Mouse (Mus musculus) hindlimb bud, embryonic 11.5 days (tissue): ENCODE results near the gene Mpped2.

ENCODE experiments used
- DNase-seq: peaks from one replicate; pipeline ENCODE4 v3.0.0-alpha.2; 2012; ENCODE audit warnings: low read depth, low spot score; ENCODE audit errors: extremely low spot score

Gene Mpped2

DNA sequence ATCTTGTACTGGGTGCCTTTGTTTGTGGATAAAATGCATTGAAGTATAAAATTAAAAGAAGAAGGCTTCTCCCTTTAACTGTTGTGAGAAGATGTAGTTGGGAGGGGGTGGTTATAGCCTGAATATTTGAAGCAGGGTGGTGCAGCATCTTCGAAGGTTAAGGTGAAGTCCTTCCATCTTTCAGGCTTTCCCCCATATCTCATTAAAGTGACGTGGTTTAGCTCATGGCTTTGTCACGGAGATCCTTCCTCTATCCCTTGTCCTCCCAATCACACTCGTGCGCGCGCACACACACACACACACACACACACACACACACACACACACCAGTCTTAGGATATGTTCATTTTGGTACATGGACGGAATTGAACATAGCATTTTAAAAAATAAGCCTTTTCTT lies 3.3 kb downstream of the Mpped2 start:
- DNase-seq = no peak

DNA sequence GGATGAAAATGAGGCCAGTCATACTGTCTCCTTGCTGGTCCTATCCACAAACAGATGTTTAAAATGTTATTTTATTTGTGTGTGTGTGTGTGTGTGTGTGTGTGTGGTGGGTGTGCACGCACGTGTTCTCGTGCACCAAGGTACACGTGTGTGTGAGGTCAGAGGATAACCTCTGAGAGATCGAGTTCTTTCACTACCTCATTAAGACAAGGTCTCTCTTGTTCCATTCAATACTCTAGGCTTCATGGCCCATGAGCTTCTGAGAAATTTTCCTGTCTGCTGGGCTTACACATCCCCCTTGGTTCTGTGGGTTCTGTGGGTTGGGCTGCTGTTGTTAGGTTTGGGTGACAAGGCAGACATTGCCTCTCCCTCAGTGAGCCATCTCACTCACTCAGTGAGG lies 12.6 kb downstream of the Mpped2 start:
- DNase-seq = no peak

DNA sequence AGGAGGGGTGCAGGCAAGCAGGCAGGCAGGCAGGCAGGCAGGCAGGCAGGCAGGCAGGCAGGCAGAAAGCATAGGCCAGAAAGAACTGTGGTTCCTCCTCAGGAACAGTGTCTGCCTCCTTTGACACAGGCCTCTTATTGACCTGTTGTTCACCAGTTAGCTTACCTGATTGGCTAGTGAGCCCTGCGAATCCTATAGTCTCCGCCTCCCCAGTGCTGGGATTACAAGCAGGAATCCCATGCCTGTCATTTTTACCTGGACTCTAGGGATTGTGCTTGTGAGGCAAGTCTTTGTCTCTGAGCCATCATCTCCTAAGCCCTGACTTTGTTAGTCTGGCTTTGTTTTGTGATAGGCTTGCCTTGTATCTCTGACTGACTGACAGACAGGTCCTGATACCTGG lies 14.1 kb downstream of the Mpped2 start:
- no peak for DNase-seq

DNA sequence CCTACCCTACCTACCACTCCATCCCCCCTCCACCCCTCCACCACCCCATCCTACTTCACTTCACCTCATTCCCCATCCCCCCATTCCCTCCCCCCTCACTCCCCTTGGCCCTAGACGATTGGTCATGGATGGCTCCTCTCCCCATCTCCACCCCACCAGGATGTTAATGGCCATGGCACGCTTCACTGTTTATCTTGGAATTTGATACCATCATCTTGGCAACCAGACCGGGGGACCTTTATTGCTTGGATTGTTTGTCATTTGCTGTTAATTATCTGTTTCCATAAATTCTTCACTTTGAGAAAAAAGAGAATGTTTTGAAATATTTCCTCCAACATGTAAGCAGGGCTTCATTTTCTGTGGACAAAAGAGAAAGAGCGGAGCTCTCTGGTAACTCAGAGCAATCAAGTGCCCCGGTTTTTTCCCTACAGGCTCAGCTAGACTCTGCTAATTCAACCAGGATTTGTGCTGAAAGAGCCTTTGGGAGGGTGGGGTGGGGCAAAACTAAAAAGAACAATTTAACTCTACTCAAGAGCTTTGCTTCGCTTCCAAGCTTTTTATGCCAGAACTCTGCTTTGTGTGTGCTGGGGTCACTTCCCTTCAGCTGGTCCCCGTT lies 17.9 kb downstream of the Mpped2 start:
- no peak for DNase-seq

DNA sequence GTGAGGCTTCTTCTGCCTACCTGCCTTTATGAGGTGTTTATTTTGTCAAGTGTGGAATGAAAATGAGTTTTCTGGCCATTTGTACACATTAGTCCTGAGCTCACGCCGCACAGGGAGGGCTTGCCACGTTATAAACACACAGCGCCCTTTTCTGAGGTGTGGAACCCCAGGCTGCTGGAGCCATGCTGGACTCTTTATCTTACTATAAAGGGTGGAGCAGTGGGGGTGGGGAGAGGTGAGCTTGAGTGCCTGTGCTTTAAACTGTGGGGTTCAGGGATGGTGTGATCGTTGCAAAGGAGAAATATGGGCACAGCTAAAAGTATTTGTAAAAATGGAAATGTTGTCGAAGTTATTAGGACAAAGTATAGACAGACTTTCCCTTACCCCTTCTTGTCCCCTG lies 18.4 kb downstream of the Mpped2 start:
- DNase-seq = no peak

DNA sequence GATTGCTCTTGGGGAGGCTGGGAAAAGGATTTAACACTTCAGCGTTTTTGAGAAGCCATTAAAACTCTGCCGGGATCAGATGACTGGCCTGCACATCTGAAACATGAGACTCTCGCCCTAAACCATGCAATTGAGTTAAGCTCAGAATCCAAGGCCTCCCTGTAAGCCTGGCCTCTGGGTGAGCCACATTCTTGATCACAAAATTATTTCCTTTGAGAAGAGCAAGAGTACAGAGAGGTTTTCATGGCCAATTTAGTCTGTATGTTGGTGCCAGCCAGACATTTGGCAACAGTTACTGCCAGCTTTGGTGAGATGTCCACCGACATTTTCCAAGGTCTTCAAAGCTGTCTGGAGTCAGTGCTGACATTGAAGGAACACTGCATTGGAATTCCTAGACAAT lies 20.1 kb downstream of the Mpped2 start:
- no peak for DNase-seq

DNA sequence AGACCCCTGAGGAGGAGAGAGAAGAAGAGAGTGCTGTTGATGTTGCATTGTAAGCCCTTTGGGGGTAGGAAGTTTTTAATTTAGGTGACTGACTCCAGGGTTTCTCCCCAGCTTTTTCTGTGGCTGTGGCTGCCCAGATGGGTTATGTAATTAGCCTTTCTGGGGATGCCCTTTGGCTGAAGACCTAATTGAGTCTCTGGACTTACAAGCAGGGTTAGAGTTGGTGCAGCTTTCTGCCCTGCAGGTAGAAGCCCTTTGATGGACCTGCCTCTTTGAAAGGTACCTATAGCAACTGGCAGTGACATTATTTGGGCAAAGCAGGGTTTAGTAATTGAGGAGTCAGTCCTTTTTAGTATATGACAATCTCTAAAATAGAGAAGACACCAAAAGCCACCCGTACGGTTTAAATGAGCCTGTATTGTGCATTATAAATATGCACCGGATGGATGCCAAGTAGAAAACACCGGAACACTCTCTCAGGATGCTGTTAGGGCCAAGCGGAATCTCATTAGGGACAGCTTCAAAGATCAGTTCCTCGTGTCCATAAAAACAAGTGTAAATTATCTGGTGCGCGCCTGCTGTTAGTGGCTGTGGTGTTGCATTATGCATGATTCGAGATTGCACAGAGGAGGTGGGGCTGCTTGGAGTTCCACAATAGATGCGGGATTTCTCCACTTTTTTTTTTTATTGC lies 22.8 kb downstream of the Mpped2 start:
- no peak for DNase-seq

DNA sequence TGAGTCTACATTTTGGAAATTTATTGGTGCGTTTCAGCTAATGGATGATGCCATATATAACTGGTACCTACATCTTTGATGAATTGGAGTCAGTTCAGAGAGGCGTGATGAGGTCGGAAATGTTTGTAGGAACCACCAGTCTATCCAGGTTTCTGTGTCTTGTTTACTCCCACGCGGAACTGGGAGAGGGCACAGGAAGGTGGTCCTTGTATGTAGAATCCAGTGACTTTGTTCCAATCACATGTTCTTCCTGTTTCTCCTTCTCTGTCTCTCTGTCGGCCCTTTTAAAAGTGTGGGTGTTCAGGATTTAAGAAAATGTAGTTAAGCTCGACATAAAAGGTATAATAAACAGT lies 23.3 kb downstream of the Mpped2 start:
- DNase-seq = no peak

DNA sequence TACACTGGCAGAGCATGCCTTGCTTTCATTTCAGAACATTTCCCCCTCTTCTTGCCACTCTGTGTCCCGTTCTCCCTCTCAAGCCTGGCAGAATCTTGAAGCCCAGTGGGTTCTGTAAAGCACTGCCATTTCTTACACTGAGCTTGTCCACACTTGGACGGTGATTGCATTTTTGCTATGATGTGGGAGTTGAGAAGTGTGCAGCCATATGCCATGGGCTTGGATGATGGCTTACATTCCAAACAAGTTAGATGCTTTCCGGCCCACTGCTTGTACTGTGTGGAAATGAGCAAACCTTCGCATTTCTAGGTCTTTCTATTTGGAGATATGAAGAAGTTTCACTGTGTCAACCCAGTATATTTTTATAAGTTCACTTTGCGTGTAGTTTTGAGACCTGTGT lies 25.8 kb downstream of the Mpped2 start:
- DNase-seq = no peak

DNA sequence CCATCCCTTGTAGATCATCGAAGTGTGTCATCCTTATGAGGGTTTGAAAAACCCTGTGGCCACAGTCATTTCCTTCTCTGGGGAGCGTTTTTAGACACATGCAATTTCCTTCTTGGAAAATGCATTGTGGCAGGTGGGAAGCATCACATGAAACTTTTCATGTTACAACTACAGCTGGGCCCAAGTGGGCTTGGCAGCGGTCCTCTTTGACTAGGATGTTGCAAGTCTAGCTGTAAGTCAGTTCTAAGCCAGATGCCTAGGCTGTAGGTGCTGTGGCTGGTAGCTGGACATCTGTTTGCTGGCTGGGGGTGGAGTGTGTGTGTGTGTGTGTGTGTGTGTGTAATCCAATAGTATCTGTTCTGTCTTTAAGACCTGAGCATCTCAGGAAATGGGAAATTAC lies 26.4 kb downstream of the Mpped2 start:
- DNase-seq = no peak

DNA sequence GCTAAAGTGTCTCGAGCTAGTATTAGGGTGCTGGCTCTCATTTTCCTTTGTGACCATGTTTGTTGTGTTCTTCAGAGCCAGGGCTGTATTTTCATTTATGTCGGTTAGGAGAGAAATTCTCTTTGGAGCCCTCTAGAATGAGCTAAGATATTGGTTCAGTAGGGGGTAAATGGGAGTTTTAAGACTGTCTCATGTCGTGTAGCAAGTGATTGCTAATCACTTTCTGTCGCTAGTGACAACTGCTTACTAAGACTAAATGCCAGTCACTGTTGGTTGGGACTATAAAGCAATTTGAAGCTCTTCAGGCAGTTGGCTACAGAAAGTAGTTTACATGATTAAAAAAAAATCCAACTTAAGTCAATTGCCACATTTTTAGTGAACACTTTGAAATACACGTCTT lies 27.6 kb downstream of the Mpped2 start:
- DNase-seq = no peak

DNA sequence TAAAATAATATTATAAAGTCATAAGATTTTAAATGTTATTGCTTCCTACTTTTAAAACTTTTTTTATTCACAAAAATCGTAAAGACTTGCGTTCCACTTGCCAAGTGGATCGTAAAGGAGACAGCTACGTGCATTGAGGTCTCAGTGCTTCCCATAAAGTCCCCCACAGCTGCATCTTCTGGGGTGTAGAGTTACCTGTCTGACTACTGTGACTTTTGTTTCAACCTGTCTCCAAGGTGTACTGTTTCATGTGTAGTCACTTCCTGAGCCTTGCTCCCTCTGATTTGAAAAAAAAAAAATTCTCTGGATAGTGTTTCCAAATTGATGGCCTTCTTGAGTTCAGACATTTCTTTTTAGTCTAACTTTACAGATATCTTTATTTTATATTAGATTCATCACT lies 29.0 kb downstream of the Mpped2 start:
- DNase-seq = no peak

DNA sequence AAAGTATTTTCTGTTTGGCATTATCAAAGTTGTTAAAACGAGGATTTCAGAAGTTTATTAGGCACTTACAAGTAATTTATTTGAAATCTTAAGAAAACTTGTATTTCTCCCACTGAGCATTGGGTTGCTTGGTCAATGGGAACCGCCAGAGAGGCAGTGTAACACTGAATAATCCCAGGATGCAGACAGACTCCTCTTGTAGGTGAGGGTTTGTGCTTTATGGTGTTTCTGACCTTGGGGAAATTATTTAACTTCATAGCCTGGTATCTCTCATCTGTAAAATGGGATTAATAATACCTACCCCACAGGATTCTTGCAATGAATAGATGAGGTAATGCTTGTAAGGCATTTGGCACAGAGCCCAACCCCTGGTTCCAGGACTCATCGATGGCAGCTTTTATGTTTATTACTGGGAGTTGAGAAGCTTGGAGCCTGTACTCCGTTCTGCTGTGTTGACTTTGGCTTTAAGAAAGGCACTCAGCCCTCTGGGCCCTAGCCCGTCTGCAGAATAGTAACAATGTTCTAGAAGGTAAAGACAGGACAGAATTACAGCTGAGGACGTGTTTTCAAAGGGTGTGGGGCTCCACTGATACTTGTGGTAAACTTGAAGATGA lies 37.0 kb downstream of the Mpped2 start:
- no peak for DNase-seq

DNA sequence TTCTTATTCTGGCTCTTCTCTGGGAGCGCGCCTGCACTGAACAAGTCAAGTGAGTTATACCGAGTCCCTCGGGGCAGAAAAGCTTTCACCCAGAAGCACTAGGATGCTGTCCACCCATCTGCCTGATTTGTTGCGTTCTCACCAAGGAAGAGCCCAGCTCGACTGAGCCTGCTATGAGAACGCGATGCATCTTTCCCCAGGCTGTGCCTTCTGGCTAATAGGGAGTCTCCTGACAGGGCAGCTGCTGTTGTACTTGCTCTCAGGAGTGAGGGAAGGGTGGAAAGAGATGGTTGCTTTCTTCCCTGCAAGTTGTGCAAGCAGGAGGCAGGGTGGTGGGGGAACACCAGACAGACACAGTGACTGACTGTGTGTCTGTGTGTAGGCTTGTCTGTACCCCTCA lies 37.5 kb downstream of the Mpped2 start:
- DNase-seq = no peak

DNA sequence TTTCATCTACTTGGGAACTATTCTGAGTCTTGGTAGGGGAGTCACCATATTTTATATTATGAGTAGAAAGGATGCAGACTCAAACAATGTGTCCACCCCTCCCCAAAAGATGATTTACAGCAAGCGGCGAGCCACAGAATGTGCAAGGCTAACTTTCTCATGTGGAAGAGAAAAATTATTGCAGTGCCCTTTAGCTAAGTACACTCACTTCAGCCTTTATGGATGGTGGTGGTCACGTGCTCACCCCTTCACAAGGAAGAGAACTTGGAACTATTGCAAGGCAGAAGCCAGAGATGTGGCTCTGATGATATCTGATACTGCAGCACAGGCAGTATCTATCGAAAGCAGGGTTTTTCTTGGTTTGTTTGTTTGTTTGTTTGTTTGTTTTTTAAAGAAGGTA lies 38.4 kb downstream of the Mpped2 start:
- no peak for DNase-seq

DNA sequence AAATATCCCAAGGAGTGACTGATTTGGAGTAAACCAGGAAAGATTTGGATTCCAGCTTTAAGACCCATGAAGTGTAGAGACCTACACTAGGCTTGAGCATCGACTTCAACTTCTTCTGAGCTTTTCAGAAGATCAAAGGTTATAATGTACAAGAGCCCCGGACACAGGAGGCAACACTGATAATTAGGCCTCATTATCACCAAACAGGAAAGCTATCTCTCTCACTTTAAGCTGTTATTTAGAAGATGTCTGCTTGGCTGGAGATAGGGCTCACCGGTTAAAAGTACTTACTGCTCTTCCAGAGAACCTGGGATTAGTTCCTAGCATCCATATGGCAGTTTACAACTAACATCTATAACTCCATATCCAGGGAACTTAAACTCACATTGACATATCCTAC lies 39.1 kb downstream of the Mpped2 start:
- DNase-seq = no peak

DNA sequence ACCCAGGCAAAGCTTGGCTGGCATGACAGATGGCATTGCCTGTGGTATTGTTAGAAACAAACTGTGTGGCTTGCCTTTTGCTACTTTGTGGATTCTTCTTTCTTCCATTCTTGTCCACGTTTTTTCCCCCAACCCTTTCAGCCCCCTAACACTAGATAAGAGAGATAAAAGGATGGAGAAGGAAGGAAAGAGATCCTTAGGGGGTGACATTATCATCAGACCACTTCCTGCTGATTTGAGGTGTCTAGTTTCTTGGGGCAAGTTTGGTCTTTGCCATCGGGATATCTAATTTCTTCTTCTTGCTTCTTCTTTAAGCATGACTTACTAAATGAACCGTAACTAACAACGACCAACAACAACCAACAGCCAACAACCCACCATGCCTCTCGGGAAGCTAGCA lies 40.3 kb downstream of the Mpped2 start:
- DNase-seq = no peak

DNA sequence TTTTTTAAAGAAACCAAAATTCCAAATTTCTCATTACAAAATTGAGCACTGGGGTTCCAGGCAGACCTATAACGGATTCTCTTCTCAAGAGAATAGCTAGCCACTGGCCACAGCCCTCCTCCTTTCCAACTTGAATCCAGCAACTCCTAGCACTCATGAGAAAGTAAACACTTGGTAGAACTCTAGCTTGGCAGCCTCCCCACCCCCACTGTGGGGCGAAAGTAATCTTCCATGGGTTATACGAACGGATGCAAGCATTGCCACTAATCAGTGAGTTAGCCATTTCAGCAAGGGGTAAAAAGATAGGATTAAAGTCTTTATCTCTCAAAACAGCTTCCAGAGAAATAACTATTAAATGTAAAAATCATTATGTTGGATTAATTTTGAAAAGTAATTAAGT lies 40.9 kb downstream of the Mpped2 start:
- no peak for DNase-seq

DNA sequence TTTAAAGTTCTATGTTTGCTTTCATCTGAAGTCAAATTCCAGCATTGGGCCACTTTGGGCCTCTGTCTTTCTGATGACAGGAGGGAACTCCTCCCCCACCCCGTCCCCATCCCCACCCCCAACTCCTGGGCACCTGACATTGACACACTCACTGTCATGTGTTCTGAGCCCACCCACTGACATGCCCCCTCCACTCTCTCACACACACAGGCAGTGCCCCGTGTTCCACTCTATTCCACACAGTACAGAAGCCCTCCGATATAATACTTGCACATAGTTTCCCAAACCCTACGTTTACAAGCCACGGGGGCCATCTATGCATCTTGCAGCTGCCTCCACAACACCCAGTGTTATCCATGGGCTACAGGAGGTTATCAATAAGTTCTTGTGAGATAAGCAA lies 42.1 kb downstream of the Mpped2 start:
- DNase-seq = no peak

DNA sequence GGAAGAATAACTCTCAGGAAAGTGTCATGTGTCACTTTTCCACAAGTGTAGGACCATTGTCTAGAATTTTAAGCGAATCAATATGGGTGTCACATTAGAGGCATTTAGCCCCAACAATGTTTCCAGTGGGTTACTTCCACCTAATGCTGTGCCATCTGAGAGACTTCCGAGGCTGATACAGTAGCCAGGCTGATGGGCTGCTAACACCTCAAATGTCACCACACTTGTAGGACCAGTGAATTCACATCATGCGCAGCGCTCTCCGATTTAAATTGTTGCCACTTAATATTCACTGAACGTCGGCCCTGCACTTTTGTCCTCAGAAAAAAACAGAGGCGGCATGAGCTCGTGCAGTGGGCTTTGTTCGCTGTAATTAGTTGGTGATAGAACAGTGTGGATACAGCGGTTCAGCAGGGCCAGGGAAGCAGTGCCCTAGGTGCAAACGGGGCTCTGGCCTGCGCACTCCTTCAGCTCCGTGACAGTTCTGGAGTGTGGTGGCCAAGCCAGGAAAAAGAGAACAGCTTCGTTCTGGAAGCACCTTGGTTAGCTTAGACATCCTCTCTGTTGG lies 42.8 kb downstream of the Mpped2 start:
- no peak for DNase-seq

DNA sequence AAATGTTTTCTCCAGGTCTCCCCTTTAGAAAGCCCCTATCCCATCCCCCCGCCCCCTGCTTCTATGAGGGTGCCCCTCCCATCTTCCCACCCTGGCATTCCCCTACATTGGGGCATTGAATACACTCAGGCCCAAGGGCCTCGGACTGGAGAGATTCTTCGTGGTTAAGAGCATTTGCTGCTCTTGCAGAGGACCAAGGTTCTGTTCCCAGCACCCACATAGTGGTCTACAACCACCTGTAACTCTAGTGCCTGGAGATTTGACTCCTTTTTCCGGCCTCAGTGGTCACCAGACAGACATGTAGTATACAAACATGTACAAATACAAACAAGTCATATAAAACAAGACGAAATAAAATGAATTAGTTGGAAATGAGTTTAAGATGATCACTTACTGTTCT lies 45.9 kb downstream of the Mpped2 start:
- no peak for DNase-seq

DNA sequence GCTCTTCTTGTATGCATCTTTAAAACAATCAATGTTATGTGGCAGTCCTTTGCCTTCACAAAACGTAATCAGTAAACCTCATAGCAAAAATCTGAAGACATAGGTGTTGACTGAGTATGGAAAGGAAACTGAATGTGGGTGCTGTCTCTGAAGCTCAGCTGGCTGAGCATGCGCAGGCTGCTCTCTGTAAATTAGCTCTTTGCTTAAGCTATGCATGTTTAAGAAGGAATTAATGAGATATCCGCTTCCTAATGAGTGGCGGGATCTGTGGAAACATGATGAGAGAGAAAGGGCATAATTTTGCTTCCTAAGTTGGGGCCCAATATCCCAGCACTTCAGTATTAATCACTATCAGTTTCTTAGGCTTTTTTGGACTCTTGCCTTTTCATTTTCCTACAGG lies 51.0 kb downstream of the Mpped2 start:
- no peak for DNase-seq

DNA sequence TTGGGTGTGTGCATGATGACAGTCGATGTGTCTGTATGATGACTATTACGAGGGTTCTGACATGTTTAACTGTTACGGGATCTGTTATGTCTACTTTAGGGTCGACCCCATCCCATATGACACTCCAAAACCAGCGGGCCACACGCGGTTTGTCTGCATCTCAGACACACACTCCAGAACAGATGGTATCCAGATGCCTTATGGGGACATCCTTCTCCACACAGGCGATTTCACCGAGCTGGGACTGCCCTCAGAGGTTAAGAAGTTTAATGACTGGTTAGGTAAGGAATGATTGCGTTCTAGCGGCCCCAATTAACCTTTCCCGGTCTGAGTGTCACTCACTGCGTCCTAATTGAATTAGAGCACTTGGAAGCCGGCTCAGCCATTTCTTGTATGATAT lies 51.5 kb downstream of the Mpped2 start:
- no peak for DNase-seq
